Mouse (Mus musculus): Measurements from ENCODE around the gene Mccc1. TPM values are rescaled to one million over a fixed set of nuclear protein-coding genes. Genes with fewer than 3 reads are reported as not detected.

Gene Mccc1
- polyA plus RNA-seq, 2 experiments, result 23.6 to 29.3 TPM

DNA sequence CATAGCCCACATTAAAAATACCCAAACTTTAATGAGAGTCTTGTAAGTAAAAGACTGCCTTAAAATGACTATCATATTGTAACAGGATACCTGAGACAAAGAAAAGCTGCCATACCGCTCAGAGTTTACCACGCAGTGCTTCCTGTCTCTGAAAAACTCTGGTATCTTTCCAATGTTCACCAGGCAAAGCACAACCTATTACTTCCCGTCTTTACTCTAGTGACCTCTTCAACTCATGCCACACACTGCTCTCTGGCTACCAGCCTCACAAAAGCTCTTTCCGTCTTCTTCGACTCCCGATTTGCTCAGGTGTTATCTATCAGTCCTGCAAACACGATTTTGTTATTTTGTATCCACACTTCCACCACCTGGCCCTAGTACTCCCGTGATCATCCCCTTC, 70.6 kb downstream of the Mccc1 start:
- Histone ChIP-seq H3K4me2 (replicated peaks; ENCODE audit: low read depth, low read length, severe bottlenecking) (no peak overlapping the region), H3K4me3 (replicated peaks; ENCODE audit: low read length) (no peak overlapping the region), H3K9ac (ENCODE audit: low read depth, low read length, severe bottlenecking) (no peak overlapping the region), H3K4me1 (ENCODE audit: control insufficient read depth, insufficient read depth, low read length) (peaks cover 10% of the 10 kb centered on the region), H3K9me3 (ENCODE audit: control insufficient read depth, low read length) (no peaks in the 10 kb centered on the region), H3K27ac (replicated peaks; ENCODE audit: low read depth, low read length) (no peak overlapping the region), H3K36me3 (ENCODE audit: control insufficient read depth, insufficient read depth, low read length) (0 out of 2 replicates have a peak, but pooled peaks cover 3% of the 10 kb centered on the region), H3K27me3 (ENCODE audit: control insufficient read depth, insufficient read depth, low read length) (no peaks in the 10 kb centered on the region)
- no peak for TF ChIP-seq POLR2A (IDR thresholded peaks at IDR 0.05; ENCODE audit: borderline replicate concordance, extremely low read depth, insufficient read depth, insufficient read length)
- WGBS, result 58% methylated on average over 8 of the region's 8 CpGs
- ATAC-seq (ENCODE audit: low FRiP score, low read depth), result no peak
- DNase-seq (ENCODE audit: low spot score), result no peak

DNA sequence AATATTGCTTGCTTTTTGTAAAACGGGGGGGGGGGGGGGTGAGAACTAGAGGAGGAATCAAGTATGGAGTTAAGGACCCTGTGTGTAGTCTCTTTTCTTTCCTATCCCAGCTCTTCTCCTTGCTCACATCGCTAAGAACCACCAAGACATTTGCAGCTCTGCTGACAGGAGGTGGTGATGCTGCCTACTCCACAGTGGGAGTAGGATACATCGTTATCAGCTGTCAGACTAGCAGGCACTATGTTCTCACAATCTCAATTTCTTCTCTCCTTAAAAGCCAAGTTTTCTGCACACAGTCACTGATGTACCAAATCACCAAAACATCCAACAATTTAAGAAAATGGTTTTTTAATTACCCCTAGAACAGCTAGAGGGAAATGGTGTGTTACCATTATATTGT, 71.1 kb downstream of the Mccc1 start:
- Histone ChIP-seq H3K36me3 (ENCODE audit: control insufficient read depth, insufficient read depth, low read length) (no peaks in the 10 kb centered on the region), H3K9me3 (ENCODE audit: control insufficient read depth, low read length) (no peaks in the 10 kb centered on the region), H3K9ac (ENCODE audit: low read depth, low read length, severe bottlenecking) (no peak overlapping the region), H3K4me3 (replicated peaks; ENCODE audit: low read length) (no peak overlapping the region), H3K27me3 (ENCODE audit: control insufficient read depth, insufficient read depth, low read length) (no peaks in the 10 kb centered on the region), H3K4me2 (replicated peaks; ENCODE audit: low read depth, low read length, severe bottlenecking) (no peak overlapping the region), H3K27ac (replicated peaks; ENCODE audit: low read depth, low read length) (no peak overlapping the region), H3K4me1 (ENCODE audit: control insufficient read depth, insufficient read depth, low read length) (peaks cover 10% of the 10 kb centered on the region)
- TF ChIP-seq POLR2A (IDR thresholded peaks at IDR 0.05; ENCODE audit: borderline replicate concordance, extremely low read depth, insufficient read depth, insufficient read length), result no peak
- ATAC-seq (ENCODE audit: low FRiP score, low read depth) (no peak), DNase-seq (ENCODE audit: low spot score) (no peak)
- 72% methylated on average over 3 of the region's 3 CpGs for WGBS

DNA sequence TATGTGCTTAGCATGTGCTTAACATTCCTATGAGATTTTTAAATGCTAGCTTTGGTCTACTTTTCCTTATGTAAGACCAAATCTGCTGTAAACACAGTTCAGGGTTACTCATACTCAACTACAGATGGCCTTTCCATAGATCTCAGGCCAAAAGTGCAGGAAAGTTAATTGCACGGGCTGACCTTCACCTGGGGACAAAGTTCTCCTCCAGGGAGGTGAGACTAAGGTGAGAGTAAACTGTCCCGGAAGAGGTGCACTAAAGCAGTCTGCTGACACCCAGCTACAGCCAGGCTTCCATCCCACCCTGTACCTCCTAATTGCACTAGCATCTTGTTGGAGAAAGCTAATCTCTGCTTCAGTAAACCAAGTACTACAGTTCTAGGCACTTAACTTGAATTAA, 74.6 kb downstream of the Mccc1 start:
- 87% methylated on average over 2 of the region's 2 CpGs for WGBS
- Histone ChIP-seq H3K27me3 (ENCODE audit: control insufficient read depth, insufficient read depth, low read length) (no peaks in the 10 kb centered on the region), H3K36me3 (ENCODE audit: control insufficient read depth, insufficient read depth, low read length) (no peaks in the 10 kb centered on the region), H3K9ac (ENCODE audit: low read depth, low read length, severe bottlenecking) (no peak overlapping the region), H3K4me1 (ENCODE audit: control insufficient read depth, insufficient read depth, low read length) (no peaks in the 10 kb centered on the region), H3K9me3 (ENCODE audit: control insufficient read depth, low read length) (no peaks in the 10 kb centered on the region), H3K27ac (replicated peaks; ENCODE audit: low read depth, low read length) (no peak overlapping the region), H3K4me2 (replicated peaks; ENCODE audit: low read depth, low read length, severe bottlenecking) (no peak overlapping the region), H3K4me3 (replicated peaks; ENCODE audit: low read length) (no peak overlapping the region)
- ATAC-seq (ENCODE audit: low FRiP score, low read depth) (no peak), DNase-seq (ENCODE audit: low spot score) (no peak)
- no peak for TF ChIP-seq POLR2A (IDR thresholded peaks at IDR 0.05; ENCODE audit: borderline replicate concordance, extremely low read depth, insufficient read depth, insufficient read length)

DNA sequence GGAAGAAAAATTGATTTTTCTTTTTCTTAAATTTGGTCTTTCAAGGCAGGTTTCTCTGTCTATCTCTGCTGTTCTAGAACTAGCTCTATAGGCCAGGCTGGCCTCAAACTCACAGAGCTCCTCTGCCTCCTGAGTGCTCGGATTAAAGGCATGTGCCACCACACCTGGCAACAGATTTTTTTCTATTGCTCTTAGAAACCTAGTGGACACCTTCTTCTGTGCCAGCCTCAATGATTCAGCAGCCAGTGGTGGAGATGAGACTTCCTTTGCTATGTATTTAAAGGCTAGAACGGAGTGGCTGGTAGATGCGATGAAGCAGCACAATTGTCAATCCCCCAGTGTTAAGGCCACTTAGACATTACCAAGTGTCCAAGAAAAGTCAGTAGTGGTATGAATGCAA, 76.5 kb downstream of the Mccc1 start:
- 79% methylated on average over 3 of the region's 3 CpGs for WGBS
- no peak for ATAC-seq (ENCODE audit: low FRiP score, low read depth)

GRCm38 (mm10) chr3:35923495-35923894, 77.0 kb downstream of the Mccc1 start:
- WGBS, result 44% methylated on average over 7 of the region's 7 CpGs
- no peak overlapping the region for H3K27ac ChIP-seq (replicated peaks; ENCODE audit: low read depth, low read length)
- no peak overlapping the region for H3K4me3 ChIP-seq (replicated peaks; ENCODE audit: low read length)
- no peaks in the 10 kb centered on the region; the same call in 1 of the 2 replicates for H3K36me3 ChIP-seq (ENCODE audit: control insufficient read depth, insufficient read depth, low read length)
- DNase-seq (ENCODE audit: low spot score) (no peak), ATAC-seq (ENCODE audit: low FRiP score, low read depth) (no peak)
- H3K4me2 ChIP-seq (replicated peaks; ENCODE audit: low read depth, low read length, severe bottlenecking), result no peak overlapping the region
- H3K9me3 ChIP-seq (ENCODE audit: control insufficient read depth, low read length), result no peaks in the 10 kb centered on the region
- H3K9ac ChIP-seq (ENCODE audit: low read depth, low read length, severe bottlenecking), result no peak overlapping the region
- H3K4me1 ChIP-seq (ENCODE audit: control insufficient read depth, insufficient read depth, low read length), result no peaks in the 10 kb centered on the region
- H3K27me3 ChIP-seq (ENCODE audit: control insufficient read depth, insufficient read depth, low read length), result no peaks in the 10 kb centered on the region
- TF ChIP-seq POLR2A (IDR thresholded peaks at IDR 0.05; ENCODE audit: borderline replicate concordance, extremely low read depth, insufficient read depth, insufficient read length), result no peak

More for the DNA sequence above, 76.5 kb downstream of the Mccc1 start:
- Histone ChIP-seq H3K9me3 (ENCODE audit: control insufficient read depth, low read length) (no peaks in the 10 kb centered on the region), H3K9ac (ENCODE audit: low read depth, low read length, severe bottlenecking) (no peak overlapping the region), H3K27ac (replicated peaks; ENCODE audit: low read depth, low read length) (no peak overlapping the region), H3K4me3 (replicated peaks; ENCODE audit: low read length) (no peak overlapping the region), H3K36me3 (ENCODE audit: control insufficient read depth, insufficient read depth, low read length) (no peaks in the 10 kb centered on the region; the same call in 1 of the 2 replicates), H3K27me3 (ENCODE audit: control insufficient read depth, insufficient read depth, low read length) (no peaks in the 10 kb centered on the region), H3K4me2 (replicated peaks; ENCODE audit: low read depth, low read length, severe bottlenecking) (no peak overlapping the region), H3K4me1 (ENCODE audit: control insufficient read depth, insufficient read depth, low read length) (no peaks in the 10 kb centered on the region)
- no peak for DNase-seq (ENCODE audit: low spot score)
- TF ChIP-seq POLR2A (IDR thresholded peaks at IDR 0.05; ENCODE audit: borderline replicate concordance, extremely low read depth, insufficient read depth, insufficient read length), result no peak

- Histone ChIP-seq H3K36me3 (ENCODE audit: control insufficient read depth, insufficient read depth, low read length) (peaks cover 9% of the 10 kb centered on the region; the same call in 1 of the 2 replicates), H3K27ac (replicated peaks; ENCODE audit: low read depth, low read length) (no peak overlapping the region), H3K4me2 (replicated peaks; ENCODE audit: low read depth, low read length, severe bottlenecking) (no peak overlapping the region), H3K9me3 (ENCODE audit: control insufficient read depth, low read length) (no peaks in the 10 kb centered on the region), H3K9ac (ENCODE audit: low read depth, low read length, severe bottlenecking) (no peak overlapping the region), H3K27me3 (ENCODE audit: control insufficient read depth, insufficient read depth, low read length) (no peaks in the 10 kb centered on the region), H3K4me3 (replicated peaks; ENCODE audit: low read length) (no peak overlapping the region), H3K4me1 (ENCODE audit: control insufficient read depth, insufficient read depth, low read length) (no peaks in the 10 kb centered on the region)
- no peak for ATAC-seq (ENCODE audit: low FRiP score, low read depth)
- DNase-seq (ENCODE audit: low spot score), result no peak
- 69% methylated on average over 4 of the region's 4 CpGs for WGBS
- TF ChIP-seq POLR2A (IDR thresholded peaks at IDR 0.05; ENCODE audit: borderline replicate concordance, extremely low read depth, insufficient read depth, insufficient read length), result no peak
These were observed 78.0 kb downstream of the Mccc1 start for GRCm38 (mm10) chr3:35922522-35922921.
